Mouse (Mus musculus): Measurements from ENCODE around the gene Spdye4a. TPM values are rescaled to one million over a fixed set of nuclear protein-coding genes. Genes with fewer than 3 reads are reported as not detected.

The Spdye4a gene
- polyA plus RNA-seq, 1 experiment from 2014 or later = 0.15 TPM

Other genes starting within 250 kb of the Spdye4a start
- 25.0 and 36.8 TPM in 2 replicates for gene Rnf216, start 113.9 kb downstream of the Spdye4a start, polyA plus RNA-seq (2014; fragmentation: Nextera tagmentation; extraction: Ambion mirVana)
- 0.04 TPM in 1 of 2 replicates, not detected in the other for gene Olfr718-ps1, start 79.3 kb downstream of the Spdye4a start, polyA plus RNA-seq (2014; fragmentation: Nextera tagmentation; extraction: Ambion mirVana)
- 16.6 and 20.9 TPM in 2 replicates for gene Rbak, start 46.1 kb downstream of the Spdye4a start, polyA plus RNA-seq (2014; fragmentation: Nextera tagmentation; extraction: Ambion mirVana)
- not detected in 2 replicates for gene Spdye4b, start 45.9 kb downstream of the Spdye4a start, polyA plus RNA-seq (2014; fragmentation: Nextera tagmentation; extraction: Ambion mirVana)
- 24.0 and 31.0 TPM in 2 replicates for gene Zfp12, start 8.3 kb upstream of the Spdye4a start, polyA plus RNA-seq (2014; fragmentation: Nextera tagmentation; extraction: Ambion mirVana)
- gene Zfp316, start 43.1 kb upstream of the Spdye4a start, polyA plus RNA-seq (2014; fragmentation: Nextera tagmentation; extraction: Ambion mirVana) = 5.2 and 7.0 TPM in 2 replicates
- gene Zfp853, start 66.7 kb upstream of the Spdye4a start, polyA plus RNA-seq (2014; fragmentation: Nextera tagmentation; extraction: Ambion mirVana) = 0.17 and 0.29 TPM in 2 replicates
- gene E130309D02Rik, start 88.5 kb upstream of the Spdye4a start, polyA plus RNA-seq (2014; fragmentation: Nextera tagmentation; extraction: Ambion mirVana) = 20.1 and 29.0 TPM in 2 replicates
- gene Zdhhc4, start 102.4 kb upstream of the Spdye4a start, polyA plus RNA-seq (2014; fragmentation: Nextera tagmentation; extraction: Ambion mirVana) = 81.2 and 84.9 TPM in 2 replicates
- 0.24 and 0.44 TPM in 2 replicates for gene Grid2ip, start 130.4 kb upstream of the Spdye4a start, polyA plus RNA-seq (2014; fragmentation: Nextera tagmentation; extraction: Ambion mirVana)
- 114 and 146 TPM in 2 replicates for gene Kdelr2, start 176.9 kb upstream of the Spdye4a start, polyA plus RNA-seq (2014; fragmentation: Nextera tagmentation; extraction: Ambion mirVana)
- gene Daglb, start 237.7 kb upstream of the Spdye4a start, polyA plus RNA-seq (2014; fragmentation: Nextera tagmentation; extraction: Ambion mirVana) = 21.3 and 21.7 TPM in 2 replicates

Data from neural tube, embryonic 14.5 days (tissue).